Mouse (Mus musculus) left cerebral cortex, adult 9 months (tissue): Measurements from ENCODE around the gene E030025P04Rik.

Experiments
- DNase-seq, 2 experiments: peaks; one replicate each; pipeline ENCODE4 v3.0.0; 2022; ENCODE audit warnings: low spot score in 2 of 2

The E030025P04Rik gene

DNA sequence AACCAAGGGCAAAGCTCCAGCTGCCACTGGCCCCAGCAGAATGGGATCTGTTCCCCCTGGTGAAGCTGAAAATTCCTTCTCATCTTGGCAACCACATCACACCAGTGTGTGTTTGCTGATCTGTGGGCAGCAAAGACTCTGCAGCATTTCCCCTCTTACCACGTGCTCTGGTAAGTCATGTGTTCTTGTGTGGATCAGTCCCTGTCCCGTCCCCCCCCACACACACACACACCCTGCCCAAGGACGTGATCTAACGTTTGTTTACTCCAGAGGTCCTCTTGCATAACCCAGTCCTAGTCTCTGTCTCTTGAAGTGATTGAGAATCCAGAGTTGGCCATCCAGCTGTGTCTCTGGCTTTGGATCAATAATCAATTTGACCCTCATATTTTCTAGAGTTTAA is at the start of gene E030025P04Rik:
Gene E030025P04Rik, minus strand, starts transcription at position 134 of the 400 bp plus-strand sequence.
- no peak for DNase-seq

GRCm38 (mm10) chr11:109192673-109193557 is 48.7 kb upstream of the E030025P04Rik start:
- peak; percentile 3 to 67 for DNase-seq

DNA sequence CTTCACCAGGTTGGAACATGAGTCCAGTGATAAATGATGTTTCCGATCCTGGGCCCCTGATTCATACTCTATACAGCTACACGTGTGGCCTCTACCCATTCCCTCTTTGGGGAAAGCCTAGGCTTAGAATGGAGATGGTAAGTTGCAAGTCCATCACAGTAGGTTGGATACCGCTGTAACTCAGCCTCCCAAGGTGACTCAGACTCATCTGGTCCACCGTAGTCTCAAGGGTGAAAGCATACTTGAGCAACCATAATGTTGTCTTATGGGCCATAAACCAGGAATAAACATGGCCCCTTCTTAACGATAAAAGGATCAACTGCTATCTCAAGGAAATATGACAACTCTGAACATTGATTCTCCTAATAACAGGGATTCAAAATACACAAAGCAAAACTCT is 44.1 kb upstream of the E030025P04Rik start:
- DNase-seq, result no peak

- DNase-seq, result no peak
Observed at GRCm38 (mm10) chr11:109187631-109188184, 43.5 kb upstream of the E030025P04Rik start.

GRCm38 (mm10) chr11:109181118-109181517 is 36.9 kb upstream of the E030025P04Rik start:
- DNase-seq, result no peak

GRCm38 (mm10) chr11:109180290-109180689 is 36.1 kb upstream of the E030025P04Rik start:
- DNase-seq, result no peak

DNA sequence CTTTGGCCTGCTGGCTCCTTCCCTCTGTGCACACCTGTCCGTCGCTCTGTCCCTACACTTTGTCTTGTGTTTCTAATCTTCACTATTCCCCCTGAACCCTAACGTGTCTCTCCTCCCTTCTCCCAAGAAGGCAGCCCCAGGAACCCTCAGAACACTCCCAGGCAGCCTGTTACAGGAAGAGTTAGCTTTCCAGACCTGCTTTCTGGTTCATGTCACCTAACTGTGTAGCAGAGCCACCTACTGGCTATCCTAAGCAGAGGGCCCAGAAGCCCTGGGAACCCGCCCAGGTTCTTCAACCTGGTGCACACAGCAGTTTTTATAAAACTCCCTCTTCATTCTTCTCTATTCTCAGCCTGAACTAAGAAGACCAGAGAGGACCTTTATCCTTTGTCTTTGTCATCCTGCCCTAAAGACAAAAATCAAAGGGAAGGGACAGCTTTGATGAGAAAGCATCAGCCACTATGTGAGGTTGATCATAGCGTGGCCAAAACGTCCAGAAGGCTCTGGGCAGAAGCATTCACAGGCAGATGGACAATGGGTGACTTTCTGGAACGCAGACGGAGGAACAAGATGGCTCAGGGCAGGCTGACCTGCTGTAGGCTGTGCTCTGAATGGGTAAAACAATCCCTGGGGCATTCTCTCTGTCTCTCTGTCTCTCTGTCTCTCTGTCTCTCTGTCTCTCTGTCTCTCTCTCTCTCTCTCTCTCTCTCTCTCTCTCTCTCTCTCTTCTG is 34.8 kb upstream of the E030025P04Rik start:
- DNase-seq, result peak; percentile 14 to 60

DNA sequence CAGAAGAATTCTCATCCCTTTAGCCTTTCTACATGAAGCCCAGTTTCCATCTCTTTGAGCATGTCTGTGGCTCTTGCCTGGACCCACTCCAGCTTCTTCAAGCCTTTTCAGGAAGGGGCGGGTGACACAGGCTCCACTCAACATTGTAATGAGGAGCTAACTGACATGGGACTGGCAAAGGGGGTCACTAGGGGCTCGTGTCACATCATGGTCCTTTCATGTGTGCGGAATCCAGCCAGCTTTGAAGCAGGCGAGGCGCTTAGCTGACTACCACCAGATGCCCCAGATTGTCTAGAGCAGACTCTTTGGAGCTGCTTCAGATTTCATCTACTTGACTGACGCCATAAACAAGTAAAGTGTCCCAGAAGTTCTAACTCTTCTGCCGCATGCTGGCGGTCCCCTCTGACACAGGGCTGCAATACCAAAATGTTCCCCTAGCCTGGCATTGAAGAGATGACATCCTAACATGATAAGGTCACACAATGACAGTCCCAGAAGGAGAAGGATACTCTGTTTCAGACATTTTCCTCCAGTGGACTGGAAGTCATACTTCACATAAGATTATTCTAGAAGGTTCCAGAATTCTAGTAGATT is 31.3 kb upstream of the E030025P04Rik start:
- DNase-seq, result no peak

- no peak for DNase-seq
Observed at GRCm38 (mm10) chr11:109172224-109172623, 28.1 kb upstream of the E030025P04Rik start.

DNA sequence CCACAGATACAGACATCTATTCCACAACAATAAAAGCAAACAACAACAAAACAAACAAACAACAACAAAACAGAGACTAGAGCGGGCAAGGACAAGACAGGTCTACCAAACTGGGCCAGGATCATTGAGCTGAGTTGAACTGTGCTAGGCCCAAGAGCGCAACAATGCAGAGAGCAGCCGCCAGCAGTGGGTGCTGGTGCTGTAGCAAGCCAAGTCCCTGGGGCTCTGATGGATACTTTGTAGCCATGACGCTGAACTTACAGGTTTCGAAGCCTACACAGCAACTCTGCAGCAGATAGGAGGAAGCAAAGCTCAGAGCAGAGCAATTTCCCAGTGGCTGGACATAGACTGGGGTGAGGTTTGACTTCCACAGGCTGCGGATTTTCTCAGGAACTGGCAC is 26.6 kb upstream of the E030025P04Rik start:
- no peak for DNase-seq

DNA sequence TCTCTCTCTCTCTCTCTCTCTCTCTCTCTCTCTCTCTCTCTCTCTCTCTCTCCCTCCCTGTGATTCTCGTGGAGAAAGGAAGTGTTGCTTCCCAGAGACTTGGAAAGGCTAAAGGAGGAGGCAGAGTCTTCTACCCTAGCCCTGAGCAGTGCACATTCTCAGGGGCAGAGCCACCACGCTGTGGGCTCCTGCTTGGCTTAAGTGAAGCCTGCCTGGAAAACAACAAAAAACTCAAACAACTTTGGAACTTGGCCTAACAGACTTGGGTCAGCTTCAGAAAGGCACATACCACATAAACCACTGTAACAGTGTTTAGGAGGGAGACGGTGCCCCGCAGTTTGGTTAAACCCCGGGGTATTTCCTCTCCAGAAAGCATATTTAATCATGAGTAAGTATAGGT is 13.5 kb upstream of the E030025P04Rik start:
- no peak for DNase-seq

- DNase-seq, result no peak
Observed at GRCm38 (mm10) chr11:109144890-109145341, 747 bp upstream of the E030025P04Rik start.

DNA sequence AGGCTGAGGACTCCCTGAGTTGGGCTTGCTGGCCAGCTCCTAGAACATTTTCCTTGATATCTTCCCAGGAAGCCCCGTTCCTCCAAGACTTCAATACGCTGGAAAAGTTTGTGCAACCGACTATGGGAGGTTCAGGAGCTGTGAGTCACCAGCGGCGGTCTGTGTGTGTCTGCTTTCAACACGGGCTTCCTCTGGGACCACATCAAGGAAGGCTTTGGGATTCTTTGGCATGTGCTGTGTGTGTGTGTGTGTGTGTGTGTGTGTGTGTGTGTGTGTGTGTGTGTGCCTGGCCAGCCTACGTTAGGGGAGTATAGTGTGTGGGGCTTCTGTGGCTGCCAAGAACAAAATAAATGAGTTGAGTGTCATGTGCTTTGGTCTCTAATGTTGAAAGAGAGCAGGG is 17.7 kb downstream of the E030025P04Rik start:
- DNase-seq, result no peak

DNA sequence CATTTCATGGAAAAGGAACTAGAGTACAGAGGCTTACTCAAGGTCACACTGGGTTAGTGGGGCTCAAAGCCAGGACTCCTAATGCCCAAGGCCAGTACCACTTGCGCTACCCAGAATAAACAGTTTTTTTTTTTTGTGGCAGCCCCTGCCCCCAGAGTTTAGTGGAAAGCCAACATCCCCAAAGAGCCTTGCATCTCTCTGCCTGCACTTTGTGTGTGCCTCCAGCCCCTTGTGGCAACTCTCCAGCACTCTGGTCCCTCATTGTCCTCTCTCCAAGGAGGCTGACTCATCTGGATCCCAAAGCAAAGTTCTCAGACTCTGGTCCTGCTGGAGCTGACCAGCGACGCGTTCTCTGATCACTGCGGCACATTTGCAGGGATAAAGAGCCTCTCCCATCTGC is 18.7 kb downstream of the E030025P04Rik start:
- no peak for DNase-seq

GRCm38 (mm10) chr11:109124284-109124683 is 19.9 kb downstream of the E030025P04Rik start:
- DNase-seq, result no peak

DNA sequence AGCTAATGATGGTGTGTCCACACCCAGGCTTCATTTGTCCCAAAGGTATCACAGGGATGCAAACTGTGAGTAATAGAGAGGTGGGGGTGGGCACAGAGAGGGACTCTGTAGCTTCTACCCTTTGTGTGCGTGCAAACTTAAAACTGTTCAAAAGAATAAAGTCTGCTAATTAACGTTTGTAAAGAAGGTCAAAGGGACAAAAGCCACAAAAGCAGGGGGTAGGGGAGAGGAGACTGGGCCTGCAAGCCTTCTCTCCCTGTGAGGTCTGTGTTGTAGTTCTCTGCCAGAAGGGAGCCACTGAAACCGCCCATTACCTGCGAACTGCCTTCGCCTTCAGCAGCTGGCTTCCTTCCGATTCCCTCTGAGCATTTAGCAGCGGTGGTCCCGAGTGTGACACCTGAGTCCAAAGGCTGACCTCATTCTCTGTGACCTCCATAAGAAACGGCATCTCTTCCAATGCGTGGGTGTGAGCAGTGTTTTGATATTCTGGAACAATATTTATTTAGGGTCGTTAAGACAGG is 34.3 kb downstream of the E030025P04Rik start:
- no peak for DNase-seq

DNA sequence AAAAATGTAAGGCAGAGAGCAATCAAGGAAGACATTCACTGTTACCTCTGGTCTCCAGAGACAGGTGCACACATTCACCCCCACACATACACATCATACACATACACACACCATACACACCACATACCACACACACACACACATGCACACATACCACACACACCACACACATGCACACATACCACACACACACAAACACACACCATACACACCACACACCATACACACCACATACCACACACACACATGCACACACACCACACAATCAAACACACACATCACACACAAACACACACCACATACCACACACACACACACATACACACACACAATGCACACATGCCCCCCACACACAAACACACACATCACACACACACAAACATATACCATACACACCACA is 35.1 kb downstream of the E030025P04Rik start:
- DNase-seq, result no peak

DNA sequence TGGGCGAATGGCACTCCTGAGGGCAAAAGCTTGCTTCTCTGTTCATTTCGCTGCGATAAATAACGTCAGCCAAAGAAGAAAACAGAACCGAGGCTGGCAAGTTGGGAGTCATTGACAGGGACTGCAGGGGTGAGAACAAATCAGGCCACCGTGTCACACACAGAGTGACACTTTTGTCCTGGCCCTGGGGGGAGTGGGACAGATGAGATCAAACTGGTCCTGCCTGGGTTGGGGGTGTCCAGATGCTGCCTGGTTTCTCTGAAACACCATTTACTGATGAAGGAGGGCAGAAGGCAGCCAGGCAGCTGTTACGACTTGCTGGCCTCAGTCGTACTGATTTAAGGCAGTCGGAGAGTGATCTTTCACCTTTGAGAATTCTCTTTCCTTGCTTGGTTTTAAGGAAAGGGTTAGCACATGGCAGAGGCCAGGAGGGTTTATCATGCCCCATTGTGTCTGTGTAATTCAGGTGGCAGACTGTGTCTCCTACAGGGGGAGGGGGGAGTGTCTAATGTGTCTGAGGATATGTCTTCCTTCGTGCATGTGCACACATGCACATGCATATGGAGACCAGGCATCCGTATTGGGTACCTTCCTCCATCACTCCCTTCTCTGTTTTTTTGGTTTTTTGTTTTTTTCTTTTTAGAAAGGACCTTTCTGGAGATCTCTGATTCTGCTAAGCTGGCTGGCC is 36.5 kb downstream of the E030025P04Rik start:
- no peak for DNase-seq

DNA sequence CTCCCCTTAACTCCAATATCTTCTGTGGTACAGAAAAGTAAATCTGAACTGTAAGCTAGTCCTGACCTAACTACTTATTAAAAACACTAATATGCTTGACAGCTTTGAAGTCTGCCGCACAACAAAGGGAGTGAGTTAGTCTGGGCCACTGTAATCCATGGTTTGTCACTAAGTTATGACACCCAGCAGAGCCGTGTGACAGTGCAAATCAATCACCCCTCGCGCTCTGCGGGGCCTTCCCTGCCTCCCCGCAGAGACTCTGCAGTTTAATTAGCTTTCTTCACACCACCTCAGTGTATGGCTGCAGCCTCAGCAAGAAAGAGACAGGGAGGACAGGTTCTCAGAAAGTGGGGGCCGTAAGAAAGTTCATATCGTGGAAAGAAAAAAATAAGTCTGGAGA is 37.4 kb downstream of the E030025P04Rik start:
- no peak for DNase-seq

DNA sequence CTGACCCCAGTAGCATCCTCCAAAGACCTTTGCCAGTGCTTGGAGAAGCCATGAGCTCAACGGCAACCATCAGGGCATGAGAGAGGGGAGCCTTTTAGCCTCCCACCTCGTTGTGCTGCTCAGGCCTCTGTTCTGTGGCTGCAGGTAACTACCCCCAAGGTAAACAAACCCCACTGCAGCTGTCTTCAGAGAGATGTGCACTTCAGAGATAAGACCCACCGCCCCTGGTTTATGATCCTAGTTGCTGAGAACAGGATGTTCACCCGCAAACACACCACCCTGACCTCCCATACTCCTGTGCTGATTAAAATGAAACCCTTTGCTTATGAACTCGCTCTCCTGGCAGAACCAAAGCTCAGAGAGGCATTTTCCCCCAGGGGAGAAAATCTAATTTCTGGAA is 38.0 kb downstream of the E030025P04Rik start:
- DNase-seq, result no peak

GRCm38 (mm10) chr11:109103386-109103785 is 40.8 kb downstream of the E030025P04Rik start:
- DNase-seq, result no peak
